Mouse (Mus musculus): ENCODE data around the gene Sik1. TPM values are rescaled to one million over a fixed set of nuclear protein-coding genes. Genes with fewer than 3 reads are reported as not detected.

The Sik1 gene
- polyA plus RNA-seq, 2 experiments, result 2.6 to 3.0 TPM

DNA sequence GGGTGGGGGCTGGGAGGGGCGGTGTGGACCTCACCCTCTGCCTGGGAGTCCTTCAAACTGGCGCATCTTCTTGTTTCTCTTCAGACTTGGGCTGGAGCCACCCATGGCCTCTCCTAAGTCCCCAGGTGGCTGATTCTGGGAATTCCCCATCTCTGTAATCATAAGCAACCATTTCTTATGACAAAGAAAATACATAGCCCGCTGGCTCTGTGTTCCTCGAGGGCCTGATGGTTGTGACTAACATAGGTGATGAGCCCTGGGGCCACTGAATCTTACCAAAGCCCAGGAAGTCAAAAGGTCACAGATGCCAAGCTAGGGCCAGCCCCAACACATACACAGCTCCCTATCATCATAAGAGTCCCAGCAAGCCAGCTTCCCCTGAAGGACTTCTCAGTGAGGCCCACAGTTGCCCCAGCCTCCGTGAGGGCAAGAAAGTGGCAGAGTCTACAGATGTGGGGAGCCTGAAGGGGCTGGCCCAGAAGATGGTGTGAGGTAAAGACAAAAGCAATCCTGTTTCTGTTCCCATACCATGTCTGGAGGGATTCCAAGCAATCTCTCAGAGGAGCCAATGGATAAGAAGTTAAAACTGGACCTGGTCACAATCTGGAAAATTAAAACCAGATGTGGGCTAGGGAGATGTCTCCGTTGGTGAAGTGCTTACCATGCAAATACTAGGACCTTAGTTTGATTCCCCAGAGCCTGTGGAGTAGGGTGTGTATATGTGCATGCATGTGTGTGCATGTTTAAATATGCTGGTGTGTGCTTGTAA lies 24.3 kb downstream of the Sik1 start:
- Histone ChIP-seq H3K4me1 (replicated peaks; ENCODE audit: control insufficient read depth in 2 of 2, insufficient read depth in 2 of 2, low read length in 1 of 2) (peaks cover 0 to 11% of the 10 kb centered on the region in 2 experiments; a peak in 2 of 4 replicates), H3K27me3 (ENCODE audit: control insufficient read depth, insufficient read depth, low read length) (no peaks in the 10 kb centered on the region), H3K36me3 (replicated peaks; ENCODE audit: control insufficient read depth, insufficient read depth, low read depth) (no peaks in the 10 kb centered on the region), H3K9me3 (ENCODE audit: control insufficient read depth, low read length) (no peaks in the 10 kb centered on the region), H3K4me2 (ENCODE audit: low read depth) (no peak overlapping the region), H3K9ac (replicated peaks) (no peak overlapping the region), H3K27ac (no peak overlapping the region), H3K4me3 (ENCODE audit: insufficient read depth in 1 of 2, low read depth in 2 of 2, low read length in 2 of 2) (no peak overlapping the region)
- ATAC-seq (ENCODE audit: insufficient read depth) (no peak), DNase-seq (ENCODE audit: low read depth in 3 of 3, low spot score in 3 of 3) (no peak)
- 63% methylated on average over 6 of the region's 6 CpGs for WGBS (ENCODE audit: insufficient replicate concordance)
- no peak for TF ChIP-seq CTCF (IDR thresholded peaks at IDR 0.05; ENCODE audit: low read depth)
- TF ChIP-seq EP300 (IDR thresholded peaks at IDR 0.05; ENCODE audit: low read depth), result no peak

DNA sequence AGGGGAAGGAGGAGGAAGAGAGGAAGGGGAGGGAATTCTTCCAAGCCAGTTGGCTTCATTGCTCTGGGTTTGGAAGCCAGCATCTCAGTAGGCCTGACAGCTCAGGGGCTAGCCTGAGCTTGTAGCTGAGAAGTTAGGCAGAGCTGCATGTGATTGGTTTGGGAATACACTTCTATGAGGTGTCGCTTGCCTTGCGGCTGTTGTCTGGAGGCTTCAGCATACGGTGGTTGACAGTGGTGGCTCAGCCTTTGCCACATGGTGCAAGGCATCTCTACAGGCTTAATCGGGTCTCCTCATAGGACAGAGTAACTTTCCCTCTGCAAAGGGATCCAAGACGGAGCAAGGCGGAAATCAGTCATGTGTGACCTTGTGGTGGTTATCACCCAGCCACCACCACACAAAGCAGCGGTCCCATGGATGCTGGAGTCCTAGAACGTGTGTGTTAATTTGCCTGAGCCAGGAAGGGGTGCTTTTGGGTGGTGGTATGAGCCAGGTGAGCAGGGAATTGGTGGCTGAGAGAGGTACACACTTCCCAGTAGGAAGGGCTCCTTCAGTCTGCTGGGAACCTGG lies 25.0 kb downstream of the Sik1 start:
- no peak overlapping the region for H3K9ac ChIP-seq (replicated peaks)
- H3K4me2 ChIP-seq (ENCODE audit: low read depth), result no peak overlapping the region
- no peaks in the 10 kb centered on the region for H3K27me3 ChIP-seq (ENCODE audit: control insufficient read depth, insufficient read depth, low read length)
- H3K4me3 ChIP-seq (ENCODE audit: insufficient read depth in 1 of 2, low read depth in 2 of 2, low read length in 2 of 2), result no peak overlapping the region
- no peak for DNase-seq (ENCODE audit: low read depth in 3 of 3, low spot score in 3 of 3)
- H3K36me3 ChIP-seq (replicated peaks; ENCODE audit: control insufficient read depth, insufficient read depth, low read depth), result no peaks in the 10 kb centered on the region
- TF ChIP-seq CTCF (IDR thresholded peaks at IDR 0.05; ENCODE audit: low read depth) (no peak), EP300 (IDR thresholded peaks at IDR 0.05; ENCODE audit: low read depth) (no peak)
- no peaks in the 10 kb centered on the region for H3K9me3 ChIP-seq (ENCODE audit: control insufficient read depth, low read length)
- H3K4me1 ChIP-seq (replicated peaks; ENCODE audit: control insufficient read depth in 2 of 2, insufficient read depth in 2 of 2, low read length in 1 of 2), result peaks cover 0 to 11% of the 10 kb centered on the region in 2 experiments; a peak in 2 of 4 replicates
- ATAC-seq (ENCODE audit: insufficient read depth), result no peak
- WGBS (ENCODE audit: insufficient replicate concordance), result 71% methylated on average over 8 of the region's 8 CpGs
- H3K27ac ChIP-seq, result no peak overlapping the region

DNA sequence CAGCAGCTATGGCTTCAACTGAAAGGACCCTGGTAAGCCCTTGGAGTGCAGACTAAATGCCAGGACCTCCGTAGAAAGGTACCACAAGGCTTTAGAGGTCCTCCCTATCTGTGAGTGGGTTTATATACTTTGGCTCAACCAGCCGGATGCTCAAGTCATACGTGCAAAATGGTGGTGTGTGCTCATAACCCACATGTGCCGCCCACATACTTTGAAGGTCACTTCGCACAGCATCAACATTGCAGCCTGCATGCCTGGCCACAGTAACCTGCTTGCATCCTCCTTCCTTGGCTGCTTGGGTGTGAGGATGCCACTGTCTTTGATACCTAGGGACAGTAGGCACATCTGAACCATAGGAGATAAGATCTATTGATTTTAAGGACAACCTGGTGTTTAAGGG lies 26.7 kb downstream of the Sik1 start:
- Histone ChIP-seq H3K4me2 (ENCODE audit: low read depth) (no peak overlapping the region), H3K27me3 (ENCODE audit: control insufficient read depth, insufficient read depth, low read length) (no peaks in the 10 kb centered on the region), H3K4me3 (ENCODE audit: insufficient read depth in 1 of 2, low read depth in 2 of 2, low read length in 2 of 2) (no peak overlapping the region), H3K9me3 (ENCODE audit: control insufficient read depth, low read length) (no peaks in the 10 kb centered on the region), H3K36me3 (replicated peaks; ENCODE audit: control insufficient read depth, insufficient read depth, low read depth) (no peaks in the 10 kb centered on the region), H3K9ac (replicated peaks) (no peak overlapping the region), H3K27ac (no peak overlapping the region), H3K4me1 (replicated peaks; ENCODE audit: control insufficient read depth in 2 of 2, insufficient read depth in 2 of 2, low read length in 1 of 2) (peaks cover 0 to 5% of the 10 kb centered on the region in 2 experiments; a peak in 2 of 4 replicates)
- DNase-seq (ENCODE audit: low read depth in 3 of 3, low spot score in 3 of 3) (no peak), ATAC-seq (ENCODE audit: insufficient read depth) (no peak)
- 76% methylated on average over 5 of the region's 5 CpGs for WGBS (ENCODE audit: insufficient replicate concordance)
- TF ChIP-seq EP300 (IDR thresholded peaks at IDR 0.05; ENCODE audit: low read depth) (no peak), CTCF (IDR thresholded peaks at IDR 0.05; ENCODE audit: low read depth) (no peak)

DNA sequence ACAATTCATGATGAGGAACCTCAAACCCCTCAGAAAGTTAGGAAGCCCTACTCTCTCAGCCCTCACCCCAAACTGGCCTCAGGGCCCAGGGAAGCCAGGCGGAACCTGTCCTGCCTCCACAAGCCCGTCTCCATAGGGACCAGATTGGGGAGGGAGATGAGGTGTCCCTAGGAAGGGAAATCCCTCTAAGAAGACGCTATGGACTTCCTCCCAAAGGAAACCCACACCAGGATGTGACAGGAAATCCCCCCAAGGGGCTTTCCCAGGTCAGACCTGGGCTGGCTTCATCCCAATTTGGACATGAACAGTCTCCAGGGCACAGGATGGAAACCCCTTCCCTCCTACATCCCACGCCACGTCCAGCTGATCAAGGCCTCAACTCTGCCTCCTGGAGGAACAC lies 27.5 kb downstream of the Sik1 start:
- Histone ChIP-seq H3K36me3 (replicated peaks; ENCODE audit: control insufficient read depth, insufficient read depth, low read depth) (no peaks in the 10 kb centered on the region), H3K4me1 (replicated peaks; ENCODE audit: control insufficient read depth in 2 of 2, insufficient read depth in 2 of 2, low read length in 1 of 2) (peaks cover 0 to 2% of the 10 kb centered on the region in 2 experiments; a peak in 2 of 4 replicates), H3K27ac (no peak overlapping the region), H3K9ac (replicated peaks) (no peak overlapping the region), H3K9me3 (ENCODE audit: control insufficient read depth, low read length) (no peaks in the 10 kb centered on the region), H3K4me3 (ENCODE audit: insufficient read depth in 1 of 2, low read depth in 2 of 2, low read length in 2 of 2) (no peak overlapping the region), H3K27me3 (ENCODE audit: control insufficient read depth, insufficient read depth, low read length) (no peaks in the 10 kb centered on the region), H3K4me2 (ENCODE audit: low read depth) (no peak overlapping the region)
- TF ChIP-seq EP300 (IDR thresholded peaks at IDR 0.05; ENCODE audit: low read depth), result no peak
- no peak for TF ChIP-seq CTCF (IDR thresholded peaks at IDR 0.05; ENCODE audit: low read depth)
- ATAC-seq (ENCODE audit: insufficient read depth) (no peak), DNase-seq (ENCODE audit: low read depth in 3 of 3, low spot score in 3 of 3) (no peak)
- WGBS (ENCODE audit: insufficient replicate concordance), result 40% methylated on average over 5 of the region's 5 CpGs

DNA sequence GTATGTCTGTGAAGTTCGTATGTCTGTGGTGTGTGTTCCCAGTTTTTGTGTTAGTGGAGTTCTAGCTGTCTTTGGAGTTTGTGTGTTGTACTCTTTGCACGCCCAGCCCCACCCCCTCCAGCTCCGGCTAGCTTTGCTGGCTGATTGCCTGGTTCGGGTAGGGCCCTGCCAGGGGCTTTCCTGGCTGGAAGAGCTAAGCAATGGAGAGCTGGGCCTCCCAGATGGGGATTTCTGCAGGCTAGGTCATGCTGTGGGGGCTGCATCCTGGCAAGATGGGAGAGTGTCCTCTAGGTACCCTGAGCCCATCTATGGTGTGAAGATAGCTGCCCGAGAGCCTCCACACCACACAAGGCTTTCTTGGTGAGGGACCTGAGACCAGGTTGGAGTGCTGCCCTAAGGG lies 28.4 kb downstream of the Sik1 start:
- no peak overlapping the region for H3K4me3 ChIP-seq (ENCODE audit: insufficient read depth in 1 of 2, low read depth in 2 of 2, low read length in 2 of 2)
- H3K36me3 ChIP-seq (replicated peaks; ENCODE audit: control insufficient read depth, insufficient read depth, low read depth), result no peaks in the 10 kb centered on the region
- peaks cover 0 to 2% of the 10 kb centered on the region in 2 experiments; a peak in 1 of 4 replicates for H3K4me1 ChIP-seq (replicated peaks; ENCODE audit: control insufficient read depth in 2 of 2, insufficient read depth in 2 of 2, low read length in 1 of 2)
- no peak overlapping the region for H3K9ac ChIP-seq (replicated peaks)
- no peak for DNase-seq (ENCODE audit: low read depth in 3 of 3, low spot score in 3 of 3)
- no peak overlapping the region for H3K27ac ChIP-seq
- no peaks in the 10 kb centered on the region for H3K27me3 ChIP-seq (ENCODE audit: control insufficient read depth, insufficient read depth, low read length)
- TF ChIP-seq CTCF (IDR thresholded peaks at IDR 0.05; ENCODE audit: low read depth), result no peak
- no peak for TF ChIP-seq EP300 (IDR thresholded peaks at IDR 0.05; ENCODE audit: low read depth)
- no peak for ATAC-seq (ENCODE audit: insufficient read depth)
- H3K9me3 ChIP-seq (ENCODE audit: control insufficient read depth, low read length), result no peaks in the 10 kb centered on the region
- WGBS (ENCODE audit: insufficient replicate concordance), result 37% methylated on average over 5 of the region's 5 CpGs
- no peak overlapping the region for H3K4me2 ChIP-seq (ENCODE audit: low read depth)

Measured in liver, embryonic 14.5 days (tissue).